Mouse (Mus musculus): ENCODE data around the gene Wdcp.

DNA sequence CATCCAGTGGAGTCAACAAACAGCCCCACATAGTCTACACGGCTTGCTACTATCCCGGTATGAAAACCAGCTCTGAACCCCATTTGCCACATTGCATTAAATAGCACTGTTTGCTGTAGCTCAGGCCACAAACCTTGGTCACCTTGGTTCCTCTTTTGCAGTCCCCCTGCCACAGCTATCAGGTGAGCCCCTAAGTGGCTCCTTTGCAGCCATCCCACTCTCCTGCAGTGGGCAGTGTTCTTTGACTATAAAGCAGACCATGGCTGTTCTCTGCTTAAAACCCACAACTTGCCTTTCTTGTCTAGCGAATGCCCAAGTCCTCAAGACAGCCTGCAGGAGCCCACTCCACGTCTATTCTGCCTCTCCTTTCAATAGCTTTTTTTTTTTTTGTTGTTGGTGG is 29.2 kb downstream of the Wdcp start:
- TF ChIP-seq CTCF (IDR thresholded peaks at IDR 0.05; ENCODE audit: low read depth, low read length): no peak
- TF ChIP-seq POLR2A (IDR thresholded peaks at IDR 0.05; ENCODE audit: insufficient read depth, low read length): no peak
